Mouse (Mus musculus) ovary, postnatal 10 days (tissue): ENCODE results near the gene Atxn1.

ENCODE experiments used
- DNase-seq: peaks from one replicate; pipeline ENCODE4 v3.0.0; 2022; ENCODE audit warnings: low spot score

Atxn1 gene

GRCm38 (mm10) chr13:45768250-45768649 lies 196.6 kb downstream of the Atxn1 start:
- no peak for DNase-seq

DNA sequence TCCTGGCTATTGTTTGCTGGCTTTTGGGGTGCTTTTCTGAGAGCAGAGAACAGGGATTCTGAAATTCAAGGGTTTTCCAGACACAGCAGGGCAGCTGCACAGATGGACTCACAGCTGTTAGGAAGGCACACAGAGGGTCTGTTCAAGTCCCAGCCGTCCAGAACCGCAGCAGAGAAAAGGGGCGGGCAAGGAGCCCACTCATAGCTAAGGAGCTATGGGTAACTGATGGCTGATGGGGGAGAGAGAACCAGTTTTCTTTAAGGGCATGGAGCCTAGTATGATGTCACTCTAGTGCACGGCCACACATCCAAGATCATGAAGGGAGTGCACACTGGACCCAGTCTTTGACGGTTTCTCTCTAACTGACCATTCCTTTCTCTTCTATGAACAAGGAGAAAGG lies 200.5 kb downstream of the Atxn1 start:
- no peak for DNase-seq

DNA sequence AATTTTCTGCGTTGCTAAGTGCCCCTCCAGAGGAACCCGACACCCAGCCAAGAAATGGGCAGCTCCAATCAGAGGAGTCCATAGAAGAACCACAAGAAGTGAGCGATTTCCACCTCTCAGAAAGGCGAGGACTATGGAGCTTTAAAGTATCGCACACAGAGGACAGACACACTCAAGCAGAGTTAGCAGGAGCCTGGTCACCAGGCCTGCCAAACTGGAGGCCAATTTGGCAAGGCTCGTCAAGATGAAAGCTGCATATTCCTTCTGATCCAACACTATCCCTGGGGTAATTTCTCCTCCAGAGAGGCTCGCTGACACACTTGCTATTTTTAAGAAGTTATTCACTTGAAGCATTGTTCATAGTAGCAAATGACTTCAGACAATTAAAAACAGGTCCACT lies 202.5 kb downstream of the Atxn1 start:
- no peak for DNase-seq

DNA sequence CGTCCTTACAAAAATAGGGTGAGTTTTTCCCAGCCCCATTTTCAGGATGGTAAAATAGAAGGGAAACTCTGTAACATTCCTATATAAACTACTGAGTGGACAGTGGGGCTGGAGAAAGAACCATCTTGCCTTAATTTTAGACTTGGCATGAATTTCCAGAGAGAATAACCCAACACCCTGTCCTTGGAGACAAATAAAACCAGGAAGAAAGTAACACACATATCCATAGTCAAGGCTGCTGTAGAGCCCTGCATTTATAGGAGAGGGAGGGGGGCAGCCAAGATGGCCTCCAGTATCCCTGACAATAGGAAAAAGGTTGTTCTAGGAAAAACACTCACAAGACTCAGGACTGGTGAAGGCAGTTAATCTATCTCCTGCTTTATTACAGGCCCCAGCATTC lies 210.3 kb downstream of the Atxn1 start:
- no peak for DNase-seq

DNA sequence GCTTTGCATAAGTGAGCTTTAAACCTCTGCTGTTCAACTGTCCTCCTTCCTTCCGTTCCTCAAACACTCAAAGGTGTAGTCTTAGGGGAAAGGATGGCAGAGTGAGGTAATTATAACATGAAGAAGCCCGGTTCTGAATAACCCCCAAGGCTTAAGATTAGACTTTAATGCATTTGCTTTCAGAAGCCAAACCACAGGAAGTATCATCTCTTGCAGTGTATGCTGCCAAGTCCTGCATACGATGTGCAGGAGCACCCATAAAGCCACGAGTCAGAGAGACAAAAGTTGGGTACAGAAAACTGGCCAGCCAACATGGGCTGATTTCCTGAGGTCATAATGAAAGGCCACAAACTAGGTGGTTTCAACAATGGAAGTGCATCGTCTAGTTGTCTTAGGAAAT lies 212.3 kb downstream of the Atxn1 start:
- DNase-seq, result no peak

DNA sequence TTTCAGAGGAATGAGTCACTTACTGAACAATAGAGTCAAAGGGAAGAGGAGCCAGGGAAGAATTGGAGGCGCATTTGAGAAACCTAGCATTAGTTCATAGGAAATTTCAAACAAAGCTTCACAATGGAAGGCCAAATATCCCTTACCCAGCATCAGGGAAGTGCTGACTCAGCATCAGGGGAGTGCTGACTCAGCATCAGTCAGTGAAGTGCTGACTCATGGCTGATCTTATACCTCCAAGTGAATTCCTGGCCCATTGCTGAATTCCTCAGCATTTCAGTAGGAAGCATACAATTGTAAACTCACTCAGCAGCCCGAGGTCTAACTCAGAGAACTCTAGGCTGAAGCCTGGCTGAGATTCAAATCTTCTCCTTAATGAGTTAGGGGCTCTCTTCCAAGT lies 213.6 kb downstream of the Atxn1 start:
- DNase-seq, result no peak

GRCm38 (mm10) chr13:45750627-45751026 lies 214.2 kb downstream of the Atxn1 start:
- DNase-seq, result no peak

- DNase-seq, result no peak
These were observed 214.9 kb downstream of the Atxn1 start for GRCm38 (mm10) chr13:45749937-45750336.

- DNase-seq, result no peak
These were observed 215.6 kb downstream of the Atxn1 start for GRCm38 (mm10) chr13:45749222-45749621.

- no peak for DNase-seq
These were observed 216.1 kb downstream of the Atxn1 start for GRCm38 (mm10) chr13:45748691-45749090.

- no peak for DNase-seq
These were observed 218.7 kb downstream of the Atxn1 start for GRCm38 (mm10) chr13:45745851-45746773.

GRCm38 (mm10) chr13:45744803-45745432 lies 219.9 kb downstream of the Atxn1 start:
- no peak for DNase-seq

GRCm38 (mm10) chr13:45743848-45744247 lies 221.0 kb downstream of the Atxn1 start:
- DNase-seq, result no peak

DNA sequence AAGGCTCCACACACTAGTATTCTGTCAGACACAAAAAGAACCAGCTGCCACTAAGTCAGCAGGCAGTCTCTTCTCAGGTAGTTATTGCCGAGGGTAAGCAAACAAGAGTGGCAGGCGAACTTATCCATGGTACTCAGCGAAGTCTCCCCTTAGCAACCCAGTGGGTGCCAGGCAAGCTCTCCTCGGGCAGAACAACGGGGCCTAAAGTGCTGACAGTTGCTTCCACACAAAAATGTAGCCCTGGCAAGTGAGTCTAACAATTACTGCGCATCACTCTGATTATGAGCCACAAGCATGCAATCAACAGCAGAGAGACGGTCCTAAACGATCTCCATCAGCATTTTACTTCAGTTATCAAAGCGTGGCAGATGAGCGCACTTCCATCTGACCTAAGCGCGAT lies 224.4 kb downstream of the Atxn1 start:
- DNase-seq, result no peak

DNA sequence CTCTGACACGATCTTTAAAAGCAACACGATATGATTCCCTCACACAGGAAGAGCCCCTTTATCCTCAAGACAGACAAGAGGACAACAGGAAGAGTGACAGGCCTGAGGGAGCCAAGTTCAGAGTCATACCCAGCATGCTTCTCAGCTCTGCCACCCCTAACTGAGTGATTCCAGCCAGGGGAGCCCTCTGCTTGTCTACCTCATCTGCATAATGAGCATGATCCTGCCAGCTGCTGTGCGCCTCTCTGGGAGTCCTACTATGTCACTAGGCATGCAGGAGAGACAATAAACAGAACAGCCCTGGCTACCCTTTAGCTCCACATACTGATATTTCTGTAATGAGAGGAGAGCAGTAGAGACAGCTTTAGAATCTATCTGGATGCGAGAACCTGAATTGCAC lies 228.6 kb downstream of the Atxn1 start:
- no peak for DNase-seq

DNA sequence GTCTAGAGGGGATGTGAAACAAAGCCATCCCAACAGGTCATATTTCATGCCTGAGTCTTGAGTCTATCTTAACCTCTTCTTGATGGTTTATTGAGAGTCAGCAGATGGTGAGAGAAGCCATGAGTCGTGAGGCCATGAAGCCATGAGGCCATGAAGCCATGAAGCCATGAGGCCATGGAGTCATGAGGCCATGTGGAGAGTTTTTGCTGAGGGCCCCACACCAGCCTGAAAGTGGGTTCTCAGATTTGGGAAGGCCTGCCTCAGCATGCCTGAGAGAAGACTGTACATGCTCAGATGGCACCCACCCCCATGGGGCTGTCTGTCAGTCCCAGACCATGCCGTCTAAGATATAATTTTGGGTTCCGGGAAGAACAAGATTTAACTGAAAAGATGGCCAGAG lies 229.0 kb downstream of the Atxn1 start:
- DNase-seq, result no peak

- DNase-seq, result no peak
These were observed 230.3 kb downstream of the Atxn1 start for GRCm38 (mm10) chr13:45734531-45734930.

- DNase-seq, result no peak
These were observed 232.2 kb downstream of the Atxn1 start for GRCm38 (mm10) chr13:45732590-45732989.

DNA sequence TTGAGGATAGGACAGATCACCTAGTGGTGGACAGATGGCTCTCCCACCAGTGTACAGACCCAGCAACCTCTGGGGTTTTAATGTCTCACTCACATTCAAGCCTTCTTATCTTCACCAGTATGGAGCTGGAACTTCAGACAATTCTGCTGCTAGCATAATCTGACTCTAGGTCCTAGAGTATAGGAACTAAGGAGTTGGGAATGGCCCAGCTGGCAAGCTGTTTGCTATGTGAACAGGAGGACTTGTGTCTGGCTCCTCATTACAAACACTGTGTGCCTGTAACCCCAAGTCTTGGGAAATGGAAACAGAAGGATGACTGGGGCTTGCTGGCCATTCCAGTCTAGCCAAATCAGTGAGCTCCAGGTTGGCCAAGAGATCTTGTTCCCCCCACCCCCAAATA lies 237.9 kb downstream of the Atxn1 start:
- no peak for DNase-seq

DNA sequence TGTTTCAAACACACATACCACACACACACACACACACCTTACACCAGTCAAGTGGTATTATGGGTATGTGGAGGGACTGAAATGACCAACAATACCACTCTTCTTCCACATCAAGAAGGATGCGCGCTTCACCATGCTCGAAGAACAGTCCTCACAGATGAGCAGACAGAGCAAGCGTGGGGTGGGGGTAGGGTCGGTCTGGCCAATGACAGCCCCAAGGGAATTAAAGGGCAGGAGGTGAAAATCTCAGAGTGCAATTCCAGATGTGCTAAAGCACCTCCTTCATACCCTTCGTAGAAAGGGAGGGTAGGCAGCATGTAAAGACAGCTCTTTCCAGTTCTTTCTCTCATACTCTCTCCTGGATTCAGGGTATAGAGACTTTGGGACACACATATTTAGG lies 238.6 kb downstream of the Atxn1 start:
- no peak for DNase-seq

GRCm38 (mm10) chr13:45724507-45725259 lies 240.1 kb downstream of the Atxn1 start:
- no peak for DNase-seq

DNA sequence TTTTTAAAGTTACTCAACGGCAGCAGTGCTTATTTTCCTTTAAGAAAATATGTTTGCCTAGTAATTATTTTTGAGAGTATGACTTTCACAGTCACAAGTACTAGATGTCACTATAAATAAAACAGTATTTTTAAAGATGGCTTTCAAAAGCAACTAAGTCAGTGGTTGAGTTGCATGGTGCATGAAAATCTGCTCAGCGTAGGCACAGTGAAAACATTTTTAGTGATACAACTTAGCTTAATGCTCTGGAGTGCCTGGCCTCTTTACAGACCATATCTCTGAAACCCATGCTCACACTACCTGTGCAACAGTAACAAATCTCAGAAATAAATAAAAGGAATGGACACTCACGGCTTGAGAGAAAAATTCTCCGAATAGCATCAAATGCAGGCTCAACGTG lies 241.9 kb downstream of the Atxn1 start:
- no peak for DNase-seq

GRCm38 (mm10) chr13:45721621-45722020 lies 243.2 kb downstream of the Atxn1 start:
- DNase-seq, result no peak
